Mouse (Mus musculus) kidney, adult 8-10 months (tissue): ENCODE data around the gene Abhd17a.

ENCODE experiments used
- DNase-seq, 2 experiments: peaks; one replicate each; pipeline ENCODE4 v3.0.0; 2022

Gene Abhd17a

DNA sequence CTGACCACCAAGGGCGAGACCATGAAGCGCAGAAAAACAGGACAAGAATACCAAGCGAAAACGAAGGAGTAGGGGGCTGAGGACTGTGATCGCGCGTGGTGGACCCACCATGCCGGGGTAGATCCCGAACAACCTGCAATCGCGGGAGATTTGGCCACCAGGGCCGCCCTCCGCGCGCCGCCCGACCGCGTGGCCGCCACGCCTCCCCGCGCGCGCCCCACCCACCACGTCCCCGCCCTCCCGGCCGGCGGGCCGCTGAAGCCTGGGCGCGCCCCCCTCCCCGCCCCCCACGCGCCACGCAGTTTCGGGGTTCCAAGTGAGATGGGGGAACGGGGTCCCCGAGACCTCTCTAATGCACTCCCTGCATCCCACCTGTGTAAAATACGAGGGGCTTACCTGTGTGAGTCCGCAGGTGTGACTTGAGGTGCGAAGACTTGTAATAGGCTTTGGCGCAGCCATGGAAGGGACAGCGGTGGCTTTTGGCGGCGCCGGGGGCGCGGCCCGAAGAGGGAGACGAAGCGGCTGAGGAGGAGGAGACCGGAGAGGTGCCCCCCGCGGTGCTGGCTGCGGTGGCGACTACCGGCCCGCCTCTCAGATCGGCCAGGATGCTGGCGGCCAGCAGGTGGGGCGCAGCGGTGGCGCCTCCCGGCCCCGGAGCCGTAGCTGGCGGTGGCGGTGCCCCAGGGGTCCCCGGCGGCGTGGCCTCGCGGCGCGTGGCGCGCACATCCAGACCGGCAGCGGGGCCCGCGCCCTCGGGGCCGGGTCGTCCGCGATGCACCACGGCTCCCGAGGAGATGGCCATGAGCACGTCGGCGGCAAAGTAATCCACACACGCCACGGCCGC, 13.6 kb downstream of the Abhd17a start:
- DNase-seq = peak in 1 of 2 experiments; percentile 52

DNA sequence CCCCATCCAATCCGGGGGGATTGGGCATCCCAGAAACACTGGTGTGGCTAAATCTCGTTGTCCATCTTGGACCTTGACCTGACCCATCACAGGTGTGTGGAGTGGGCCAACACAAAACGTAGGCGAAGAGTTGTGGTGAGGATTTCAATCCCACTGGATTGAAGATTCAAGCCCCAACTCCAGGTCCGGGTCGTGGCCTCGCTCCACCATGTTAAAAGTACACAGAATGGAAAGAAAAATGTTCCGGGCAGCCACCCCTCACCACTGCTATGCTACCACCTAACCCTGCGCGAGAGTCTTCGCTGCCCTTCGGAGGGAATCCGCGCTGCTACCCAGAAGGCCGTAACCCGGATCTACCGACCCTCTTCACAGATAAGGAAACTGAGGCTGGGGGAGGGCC, 14.2 kb downstream of the Abhd17a start:
- no peak for DNase-seq

DNA sequence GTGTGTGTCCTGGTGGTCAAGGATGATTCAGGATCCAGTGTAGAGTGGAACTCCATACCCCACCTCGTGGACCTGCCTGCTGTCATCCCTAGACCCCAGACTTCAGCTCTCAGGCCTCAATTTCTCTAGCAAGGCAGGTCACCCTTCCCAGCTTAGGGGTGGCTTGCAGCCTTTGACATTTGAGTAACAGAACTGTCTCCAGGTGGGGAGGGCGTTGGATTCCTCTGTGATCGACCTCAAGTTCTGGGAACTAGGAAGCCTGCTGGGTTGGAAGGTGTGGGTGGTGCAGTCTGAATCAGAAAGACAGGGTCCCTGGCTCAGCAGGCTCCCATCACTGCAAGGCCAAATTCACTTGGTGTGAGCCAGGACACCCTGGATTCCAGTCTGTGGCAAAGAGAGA, 15.2 kb downstream of the Abhd17a start:
- no peak for DNase-seq

GRCm38 (mm10) chr10:80573944-80574343, 16.2 kb downstream of the Abhd17a start:
- no peak for DNase-seq

DNA sequence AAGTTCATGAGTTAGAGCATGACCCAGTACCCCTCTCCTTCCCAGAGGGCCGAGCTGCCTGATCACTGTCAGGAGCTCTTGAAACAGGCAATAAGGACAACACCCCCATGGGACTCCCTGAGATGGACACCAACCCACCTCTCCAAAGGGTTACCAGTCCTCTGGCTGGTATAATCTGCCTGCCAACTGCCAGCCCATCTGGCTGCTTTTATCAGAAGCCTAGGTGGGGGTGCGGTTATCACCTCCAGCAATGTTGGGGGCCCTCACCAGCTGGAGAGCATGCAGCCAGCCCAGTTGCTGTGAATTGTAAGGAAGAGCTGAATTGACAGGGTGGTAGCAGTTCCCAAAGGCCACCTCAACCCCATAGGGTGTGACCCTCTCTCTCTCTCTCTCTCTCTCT, 17.7 kb downstream of the Abhd17a start:
- no peak for DNase-seq

GRCm38 (mm10) chr10:80570871-80571836, 19.0 kb downstream of the Abhd17a start:
- DNase-seq = no peak

DNA sequence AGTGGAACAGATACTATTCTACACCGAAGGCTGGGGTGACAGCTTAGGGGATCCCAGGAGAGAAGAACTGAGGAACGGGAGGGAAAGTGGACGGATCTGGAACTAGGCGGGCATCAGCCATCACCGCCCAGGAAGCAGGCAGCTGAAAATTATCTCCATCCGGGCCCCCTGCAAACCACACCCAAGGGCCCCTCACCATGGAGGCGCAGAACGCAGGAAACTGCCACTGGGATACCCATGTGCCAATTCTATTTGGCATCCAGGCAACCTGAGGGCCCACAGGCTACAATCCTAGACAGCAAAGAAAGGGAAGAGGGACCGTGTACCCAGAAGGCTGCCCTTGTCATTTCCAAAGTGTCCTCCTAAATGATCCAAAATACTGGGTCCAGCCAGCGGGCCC, 19.7 kb downstream of the Abhd17a start:
- DNase-seq = no peak

DNA sequence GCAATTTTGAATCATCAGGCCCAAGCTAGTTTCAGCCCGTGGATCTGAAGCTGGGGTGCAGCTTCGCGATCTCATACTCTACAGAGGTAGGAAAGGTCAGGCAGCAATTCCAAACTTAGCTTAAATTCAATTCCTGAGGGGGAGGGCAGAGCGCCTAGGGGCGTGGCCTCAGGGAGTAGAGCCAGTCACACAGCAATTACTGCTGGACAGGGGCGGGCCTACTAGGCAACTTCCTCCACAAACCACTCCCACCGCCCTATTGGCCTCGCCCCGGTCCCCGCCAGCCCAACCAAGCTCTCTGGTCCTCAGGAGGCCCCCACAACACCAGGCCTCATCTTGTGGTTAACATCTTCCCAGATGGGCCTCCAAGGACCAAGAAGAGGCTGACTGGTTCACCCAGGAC, 20.5 kb downstream of the Abhd17a start:
- peak; percentile 73 to 74 for DNase-seq

GRCm38 (mm10) chr10:80568876-80569275, 21.3 kb downstream of the Abhd17a start:
- DNase-seq = no peak

DNA sequence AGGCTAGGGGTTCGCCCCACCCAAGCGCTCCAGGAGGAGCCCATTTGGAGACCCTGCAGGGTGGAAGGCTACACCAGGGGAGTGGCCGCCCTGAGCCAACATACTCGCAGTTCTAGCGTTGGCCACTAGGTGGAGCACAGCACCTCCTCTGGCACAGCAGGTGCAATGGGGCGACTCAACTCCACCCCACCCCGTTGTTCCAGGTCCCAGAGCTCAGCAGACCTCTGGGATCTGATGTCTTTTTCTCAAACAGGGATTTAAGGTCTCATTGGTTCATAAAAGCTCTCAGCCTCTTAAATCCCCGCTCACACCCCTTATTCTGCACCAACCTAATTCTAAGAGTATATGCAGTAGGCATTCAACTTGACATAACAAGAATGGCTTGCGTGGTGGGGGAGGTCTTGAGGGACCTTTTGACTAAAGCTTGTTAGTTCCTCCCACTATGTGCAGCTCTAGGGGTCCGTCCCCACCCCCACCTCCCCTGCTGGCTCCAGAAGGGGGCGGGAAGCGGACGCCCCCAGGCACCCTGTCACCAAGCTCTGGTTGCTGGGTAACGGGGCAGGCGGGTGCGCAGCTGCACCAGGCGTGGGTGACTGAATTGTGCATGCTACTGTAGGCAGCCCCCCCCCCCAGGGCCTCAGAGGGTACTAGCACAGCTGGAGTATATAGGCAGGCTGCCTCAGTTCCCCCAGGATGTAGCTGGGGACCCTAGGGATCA, 23.6 kb downstream of the Abhd17a start:
- DNase-seq = peak; percentile 68 to 88

DNA sequence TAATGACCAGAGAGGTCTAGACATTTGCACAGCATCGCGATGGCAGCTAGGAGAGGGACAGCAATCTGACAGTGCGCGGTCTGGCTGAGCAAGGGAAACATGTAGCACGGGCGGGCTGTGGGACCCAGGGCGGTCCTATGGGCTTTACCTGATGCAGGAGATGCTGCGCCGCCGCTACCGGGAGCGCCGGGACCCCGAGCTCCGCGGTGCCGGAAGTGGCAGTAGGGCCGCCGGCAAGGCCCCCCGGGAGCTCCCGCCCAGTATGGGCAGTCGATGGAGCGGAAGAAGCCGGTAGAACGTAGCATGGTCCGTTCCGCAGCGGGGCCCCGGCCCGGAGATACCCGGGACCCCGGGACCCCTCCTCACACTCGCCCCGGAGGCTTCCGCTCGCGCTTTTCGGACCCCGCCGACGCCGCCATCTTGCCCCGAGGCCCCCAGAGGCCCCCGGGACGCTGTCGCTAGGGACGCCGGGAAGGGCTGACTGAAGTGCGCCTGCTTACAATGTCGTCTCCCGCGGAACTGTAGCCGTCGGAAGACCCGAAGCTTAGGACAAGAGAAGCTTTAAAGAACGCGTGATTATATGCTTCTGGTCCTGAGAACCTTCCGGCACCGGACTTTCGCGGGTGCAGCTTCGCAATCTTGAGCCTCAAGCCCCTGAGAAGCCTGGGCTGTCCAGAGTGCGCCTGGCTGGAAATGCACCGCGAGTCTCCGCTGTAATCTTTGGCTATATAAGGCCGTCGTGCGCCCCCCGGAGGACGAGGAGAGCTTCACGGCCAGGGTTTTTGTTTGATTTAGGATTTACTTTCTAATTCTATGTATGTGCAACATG, 28.8 kb downstream of the Abhd17a start, which contains the start of gene Rexo1:
Gene Rexo1 (minus strand): TSS at position 445 of the 829 bp plus-strand sequence.
- peak; percentile 91 to 96 for DNase-seq

- DNase-seq = no peak
These were observed 29.5 kb downstream of the Abhd17a start for GRCm38 (mm10) chr10:80560621-80561020.

- no peak for DNase-seq
These were observed 30.7 kb downstream of the Abhd17a start for GRCm38 (mm10) chr10:80559431-80559830.

- DNase-seq = peak; percentile 82 to 87
These were observed 32.7 kb downstream of the Abhd17a start for GRCm38 (mm10) chr10:80557346-80557965.

GRCm38 (mm10) chr10:80553997-80554396, 36.1 kb downstream of the Abhd17a start:
- DNase-seq = no peak

DNA sequence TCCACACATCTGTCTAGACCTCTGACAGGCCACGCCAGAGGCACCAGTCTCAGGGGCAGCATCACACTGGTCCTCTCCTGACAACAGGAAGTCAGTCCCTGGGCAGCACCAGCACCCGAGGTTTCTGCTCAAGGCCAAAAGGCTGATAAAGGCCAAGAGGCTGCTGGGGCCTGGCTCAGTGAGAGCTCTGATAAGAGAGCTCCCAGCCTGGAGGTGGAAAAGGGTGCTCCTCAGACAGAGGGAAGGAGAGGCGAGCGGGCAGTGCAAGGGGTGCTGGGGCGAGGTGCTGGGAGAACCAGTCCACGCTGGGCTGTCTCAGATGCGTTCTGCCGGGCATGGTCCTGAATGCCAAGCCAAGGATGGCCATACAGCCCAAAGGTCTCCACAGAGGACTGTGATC, 36.6 kb downstream of the Abhd17a start:
- DNase-seq = no peak

DNA sequence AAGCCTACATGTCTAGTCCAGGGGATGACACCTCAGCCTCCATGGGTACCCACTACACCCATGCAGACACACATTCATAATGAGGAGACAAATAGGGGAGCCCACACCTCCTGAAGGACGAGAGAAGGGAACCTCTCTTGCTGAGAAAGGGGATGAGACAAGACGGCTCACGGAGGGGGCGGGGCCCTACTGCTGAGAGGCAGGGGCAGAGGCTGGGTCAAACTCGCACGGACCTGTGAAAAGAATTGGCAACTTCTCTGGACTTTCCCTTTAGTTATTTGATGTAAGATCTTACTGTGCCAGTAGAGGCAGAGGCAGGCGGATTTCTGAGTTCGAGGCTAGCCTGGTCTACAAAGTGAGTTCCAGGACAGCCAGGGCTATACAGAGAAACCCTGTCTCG, 37.8 kb downstream of the Abhd17a start:
- no peak for DNase-seq

GRCm38 (mm10) chr10:80549279-80549678, 40.9 kb downstream of the Abhd17a start:
- DNase-seq = no peak

DNA sequence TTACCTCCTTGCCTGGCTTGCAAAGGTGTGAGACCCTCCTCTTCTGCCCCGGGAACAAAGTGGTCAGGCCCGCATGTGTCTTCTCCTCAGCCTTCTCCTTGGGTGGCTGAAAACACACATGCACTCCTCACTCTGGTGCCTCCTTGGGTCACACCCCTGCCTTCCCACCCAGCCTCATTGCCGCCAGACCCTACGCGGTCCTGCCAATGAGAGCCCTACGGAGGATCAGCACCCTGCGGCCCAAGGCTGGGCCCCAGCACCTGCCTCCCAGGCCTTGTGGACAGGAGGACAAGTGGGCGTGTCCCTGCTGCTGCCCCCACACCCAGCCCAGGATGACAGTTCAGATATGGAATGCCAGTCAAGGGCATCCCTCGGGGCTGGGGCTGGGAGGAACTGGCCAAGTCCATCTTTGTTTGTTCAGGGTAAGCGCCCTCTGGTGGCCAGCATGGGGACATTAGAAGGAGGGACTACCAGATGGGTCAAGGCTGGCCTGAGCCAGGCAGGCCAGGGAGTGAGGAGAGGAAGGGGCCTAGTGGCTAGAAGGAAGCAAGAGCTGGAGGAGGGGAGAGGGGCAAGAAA, 41.6 kb downstream of the Abhd17a start:
- peak in 1 of 2 experiments; percentile 50 for DNase-seq

- no peak for DNase-seq
These were observed 42.6 kb downstream of the Abhd17a start for GRCm38 (mm10) chr10:80547539-80547938.

GRCm38 (mm10) chr10:80546945-80547344, 43.2 kb downstream of the Abhd17a start:
- no peak for DNase-seq
